Mouse (Mus musculus): ENCODE results near the gene Syde2. TPM values are rescaled to one million over a fixed set of nuclear protein-coding genes. Genes with fewer than 3 reads are reported as not detected.

Gene Syde2
- polyA plus RNA-seq, 1 experiment from 2014 or later = 1.4 TPM

GRCm38 (mm10) chr3:146057131-146057530, 69.5 kb downstream of the Syde2 start:
- no peaks in the 10 kb centered on the region for H3K9me3 ChIP-seq (ENCODE audit: control insufficient read depth, low read length)
- no peaks in the 10 kb centered on the region for H3K4me1 ChIP-seq (ENCODE audit: control insufficient read depth, insufficient read depth, low read length)
- WGBS = 65% methylated on average over 7 of the region's 7 CpGs
- ATAC-seq = no peak
- H3K4me3 ChIP-seq (ENCODE audit: low read length) = no peak overlapping the region
- no peaks in the 10 kb centered on the region for H3K27me3 ChIP-seq (replicated peaks; ENCODE audit: control insufficient read depth, insufficient read depth, low read length)
- no peak overlapping the region for H3K27ac ChIP-seq (ENCODE audit: low read length)
- H3K9ac ChIP-seq (ENCODE audit: low read depth, low read length) = no peak overlapping the region
- no peak overlapping the region for H3K4me2 ChIP-seq (ENCODE audit: low read depth, low read length)
- no peaks in the 10 kb centered on the region for H3K36me3 ChIP-seq (ENCODE audit: control insufficient read depth, insufficient read depth, low read length)

DNA sequence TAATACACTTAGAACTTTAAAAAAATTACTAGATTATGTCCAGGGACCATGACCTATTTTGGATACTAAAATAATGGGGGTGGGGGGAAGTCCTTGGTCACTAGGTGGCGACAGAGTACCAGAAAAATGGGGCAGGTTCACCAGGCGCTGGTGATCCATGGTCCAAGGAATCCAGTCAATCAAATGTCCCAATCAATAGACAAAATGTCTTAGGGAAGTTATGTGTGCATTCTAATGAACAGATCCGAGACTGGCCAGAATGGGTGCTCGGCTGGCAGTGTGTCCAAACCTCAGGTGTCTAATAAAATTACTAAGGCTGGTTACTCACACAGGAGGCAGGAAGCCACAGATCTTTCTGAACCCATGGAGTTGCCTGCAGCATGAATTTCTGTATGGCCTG, 70.6 kb downstream of the Syde2 start:
- Histone ChIP-seq H3K9ac (ENCODE audit: low read depth, low read length) (no peak overlapping the region), H3K27ac (ENCODE audit: low read length) (no peak overlapping the region), H3K4me2 (ENCODE audit: low read depth, low read length) (no peak overlapping the region), H3K27me3 (replicated peaks; ENCODE audit: control insufficient read depth, insufficient read depth, low read length) (no peaks in the 10 kb centered on the region), H3K9me3 (ENCODE audit: control insufficient read depth, low read length) (no peaks in the 10 kb centered on the region), H3K4me1 (ENCODE audit: control insufficient read depth, insufficient read depth, low read length) (no peaks in the 10 kb centered on the region), H3K4me3 (ENCODE audit: low read length) (no peak overlapping the region), H3K36me3 (ENCODE audit: control insufficient read depth, insufficient read depth, low read length) (no peaks in the 10 kb centered on the region)
- peak; percentile 44; the same call in 1 of the 2 replicates for ATAC-seq
- 15% methylated on average over 4 of the region's 4 CpGs for WGBS

DNA sequence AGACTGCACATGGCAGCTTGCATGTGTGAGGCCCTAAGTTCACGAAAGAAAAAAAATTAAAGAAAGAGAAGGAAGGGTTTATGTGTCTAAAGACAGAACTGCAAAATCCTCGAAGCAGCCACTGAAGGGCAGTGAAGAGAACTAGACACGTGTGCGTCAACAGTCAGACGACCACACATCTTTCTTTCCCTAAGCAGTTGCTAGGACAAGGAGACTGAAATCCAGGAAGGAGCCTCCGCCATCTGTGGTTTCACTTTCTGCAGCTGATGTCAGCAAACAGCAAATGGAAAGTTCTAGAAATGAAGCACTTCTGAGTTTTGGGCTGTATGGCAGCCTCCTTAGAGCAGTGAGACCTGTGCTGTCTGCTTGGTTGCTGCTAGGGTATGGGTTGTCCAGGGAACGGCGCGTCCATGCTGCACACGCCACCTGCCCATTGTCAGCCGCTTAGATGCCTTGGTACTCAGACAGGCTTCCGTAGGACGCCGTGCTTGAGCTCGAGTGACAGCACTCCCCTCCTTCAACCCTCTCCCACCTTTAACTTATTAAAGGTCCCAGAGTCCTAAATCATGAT, 71.8 kb downstream of the Syde2 start:
- Histone ChIP-seq H3K4me3 (ENCODE audit: low read length) (no peak overlapping the region), H3K9me3 (ENCODE audit: control insufficient read depth, low read length) (no peaks in the 10 kb centered on the region), H3K9ac (ENCODE audit: low read depth, low read length) (no peak overlapping the region), H3K36me3 (ENCODE audit: control insufficient read depth, insufficient read depth, low read length) (no peaks in the 10 kb centered on the region), H3K27me3 (replicated peaks; ENCODE audit: control insufficient read depth, insufficient read depth, low read length) (no peaks in the 10 kb centered on the region), H3K4me2 (ENCODE audit: low read depth, low read length) (no peak overlapping the region), H3K27ac (ENCODE audit: low read length) (no peak overlapping the region), H3K4me1 (ENCODE audit: control insufficient read depth, insufficient read depth, low read length) (no peaks in the 10 kb centered on the region)
- WGBS = 77% methylated on average over 15 of the region's 15 CpGs
- no peak for ATAC-seq

DNA sequence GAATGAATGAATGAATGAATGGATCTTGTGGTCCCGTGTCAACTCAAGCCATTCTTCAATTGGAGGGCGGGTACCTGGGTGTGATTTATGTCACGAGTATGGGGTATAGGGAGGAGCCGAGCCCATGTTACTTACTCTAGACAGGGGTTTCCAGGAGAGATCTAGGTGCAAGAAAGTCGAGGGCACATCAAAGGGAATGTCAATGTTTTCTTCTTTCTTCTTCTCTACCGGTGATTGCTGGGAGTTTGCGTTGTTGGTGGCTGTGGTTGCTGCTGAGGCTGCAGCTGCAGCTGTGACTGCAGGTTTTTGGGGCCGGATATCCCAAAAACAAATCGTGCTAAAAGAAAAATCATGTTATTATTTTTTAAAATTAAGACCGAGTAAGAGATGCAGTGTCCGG, 75.5 kb downstream of the Syde2 start:
- no peak overlapping the region for H3K9ac ChIP-seq (ENCODE audit: low read depth, low read length)
- no peak overlapping the region for H3K4me2 ChIP-seq (ENCODE audit: low read depth, low read length)
- H3K4me1 ChIP-seq (ENCODE audit: control insufficient read depth, insufficient read depth, low read length) = no peaks in the 10 kb centered on the region
- no peaks in the 10 kb centered on the region for H3K27me3 ChIP-seq (replicated peaks; ENCODE audit: control insufficient read depth, insufficient read depth, low read length)
- WGBS = 87% methylated on average over 11 of the region's 11 CpGs
- H3K9me3 ChIP-seq (ENCODE audit: control insufficient read depth, low read length) = no peaks in the 10 kb centered on the region
- no peak overlapping the region for H3K27ac ChIP-seq (ENCODE audit: low read length)
- no peaks in the 10 kb centered on the region for H3K36me3 ChIP-seq (ENCODE audit: control insufficient read depth, insufficient read depth, low read length)
- H3K4me3 ChIP-seq (ENCODE audit: low read length) = no peak overlapping the region
- ATAC-seq = no peak

DNA sequence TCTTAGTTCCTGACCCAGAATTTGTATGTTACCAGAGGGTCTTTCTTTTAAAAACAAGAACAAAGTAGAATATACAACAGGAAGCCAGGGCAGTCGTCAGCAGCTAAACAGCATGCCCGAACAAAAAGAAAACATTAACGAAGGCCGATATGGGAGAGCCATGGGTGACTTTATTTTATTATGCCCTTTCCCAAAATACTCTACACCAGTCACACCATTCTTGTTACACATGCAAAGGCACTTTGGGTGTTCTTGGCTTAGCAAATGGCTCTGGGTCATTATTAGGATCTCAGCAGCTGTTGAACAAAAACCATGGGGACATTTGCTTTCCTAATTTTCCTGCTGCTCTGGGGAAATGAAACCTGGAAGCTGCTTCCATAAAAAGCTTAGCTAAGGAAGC, 81.6 kb downstream of the Syde2 start:
- Histone ChIP-seq H3K9ac (ENCODE audit: low read depth, low read length) (no peak overlapping the region), H3K27ac (ENCODE audit: low read length) (no peak overlapping the region), H3K9me3 (ENCODE audit: control insufficient read depth, low read length) (no peaks in the 10 kb centered on the region), H3K4me2 (ENCODE audit: low read depth, low read length) (no peak overlapping the region), H3K36me3 (ENCODE audit: control insufficient read depth, insufficient read depth, low read length) (no peaks in the 10 kb centered on the region), H3K4me1 (ENCODE audit: control insufficient read depth, insufficient read depth, low read length) (no peaks in the 10 kb centered on the region), H3K27me3 (replicated peaks; ENCODE audit: control insufficient read depth, insufficient read depth, low read length) (no peaks in the 10 kb centered on the region), H3K4me3 (ENCODE audit: low read length) (no peak overlapping the region)
- ATAC-seq = no peak
- WGBS = 85% methylated on average over 4 of the region's 4 CpGs

Other genes starting within 250 kb of the Syde2 start
- 40.5 and 44.5 TPM in 2 replicates for gene Ddah1, start 229.2 kb upstream of the Syde2 start, polyA plus RNA-seq (2015; fragmentation: Nextera tagmentation; extraction: Ambion mirVana)
- gene Bcl10, start 65.1 kb upstream of the Syde2 start, polyA plus RNA-seq (2015; fragmentation: Nextera tagmentation; extraction: Ambion mirVana) = 47.2 and 51.7 TPM in 2 replicates
- gene 2410004B18Rik, start 49.9 kb upstream of the Syde2 start, polyA plus RNA-seq (2015; fragmentation: Nextera tagmentation; extraction: Ambion mirVana) = 38.5 and 42.0 TPM in 2 replicates
- 0.49 TPM in 1 of 2 replicates, not detected in the other for gene Wdr63, start 120.3 kb downstream of the Syde2 start, polyA plus RNA-seq (2015; fragmentation: Nextera tagmentation; extraction: Ambion mirVana)
- gene Mcoln3, start 129.6 kb downstream of the Syde2 start, polyA plus RNA-seq (2015; fragmentation: Nextera tagmentation; extraction: Ambion mirVana) = 74.3 and 102 TPM in 2 replicates
- 8.1 and 8.8 TPM in 2 replicates for gene Mcoln2, start 162.0 kb downstream of the Syde2 start, polyA plus RNA-seq (2015; fragmentation: Nextera tagmentation; extraction: Ambion mirVana)
- gene Lpar3, start 233.1 kb downstream of the Syde2 start, polyA plus RNA-seq (2015; fragmentation: Nextera tagmentation; extraction: Ambion mirVana) = 2.8 and 3.1 TPM in 2 replicates

Data from intestine, embryonic 16.5 days (tissue).